Mouse (Mus musculus) stomach, postnatal 0 days (tissue): ENCODE measurements around the gene 2610528A11Rik.
A peak's percentile ranks its signal among the peaks of the same experiment; 100 is the strongest.

Experiments used
- CTCF ChIP-seq: IDR thresholded peaks from 2 replicates; pipeline ENCODE4 v1.5.1; 2016; ENCODE audit warnings: antibody characterized with exemption, low read depth, mild to moderate bottlenecking, moderate library complexity
- EP300 ChIP-seq: optimal IDR thresholded peaks from 2 replicates; pipeline ENCODE3; 2016; ENCODE audit warnings: antibody characterized with exemption

DNA sequence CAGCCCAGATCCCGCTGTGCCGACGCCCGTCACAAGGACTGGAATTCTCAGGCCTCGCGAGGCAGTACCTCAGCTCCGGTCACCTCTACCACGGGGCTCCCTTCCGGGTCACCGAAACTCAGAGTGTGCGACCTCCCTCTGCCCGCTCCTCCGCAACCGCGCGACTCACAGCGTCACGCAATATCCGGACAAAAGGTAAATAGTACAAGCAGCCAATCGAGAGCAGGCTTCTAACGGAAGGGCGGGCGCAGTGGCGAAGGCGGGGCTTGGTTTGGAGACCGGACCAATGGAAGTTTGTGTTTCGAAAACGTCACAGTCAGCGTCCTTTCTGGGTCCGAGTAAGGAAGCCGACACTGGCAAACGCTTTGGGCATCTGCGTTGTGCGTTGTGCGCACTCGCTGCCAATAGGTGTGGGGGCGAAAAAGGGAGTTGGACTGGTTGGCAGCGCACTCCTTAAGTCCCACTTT is 21.3 kb upstream of the 2610528A11Rik start, which contains the start of gene Ghitm:
- TF ChIP-seq CTCF (0 out of 2 replicates have a peak, but pooled peaks have one; percentile 1), EP300 (no peak)
